In genomic region chr17:86798951-86799350, GRCm38 (mm10) we compare ENCODE assay signal across 18 mouse cellular contexts. TPM values are rescaled to one million over a fixed set of nuclear protein-coding genes. Genes with fewer than 3 reads are reported as not detected.
DNase-seq lines count a peak whose midpoint lies in the region; ATAC-seq and TF ChIP-seq lines count a peak whose summit lies in the region.
"Had no signal": no experiment of that assay in that cellular context is flagged by ENCODE, and none has a peak within 500 bp of the region (broad histone marks: within the 10 kb centered on the region; RNA-seq: fewer than 3 reads in every experiment).

No protein-coding gene starts in this region.

- H3K9ac ChIP-seq in kidney, embryonic 16.5 days (replicated peaks; ENCODE audit: low read length), result no peak overlapping the region
- no peak overlapping the region for H3K9ac ChIP-seq in stomach, embryonic 14.5 days (replicated peaks; ENCODE audit: low read depth, low read length)
- no peak overlapping the region for H3K9ac ChIP-seq in stomach, postnatal 0 days (ENCODE audit: low read length)
- H3K9ac ChIP-seq: embryonic facial prominence, embryonic 13.5 days; forebrain, embryonic 12.5 days; hindbrain, embryonic 13.5 days; limb, embryonic 13.5 days had no signal

- no peak for TF ChIP-seq CTCF in stomach, postnatal 0 days (IDR thresholded peaks at IDR 0.05; ENCODE audit: low read depth)

- no peak for ATAC-seq in kidney, embryonic 16.5 days (ENCODE audit: low FRiP score, low TSS enrichment)
- no peak for ATAC-seq in stomach, embryonic 14.5 days (ENCODE audit: insufficient number of reproducible peaks, insufficient read depth, low FRiP score, low read depth)
- ATAC-seq in stomach, postnatal 0 days (ENCODE audit: low FRiP score, low TSS enrichment), result no peak

- H3K4me1 ChIP-seq in kidney, embryonic 16.5 days (ENCODE audit: insufficient read depth, low read length), result peaks cover 30% of the 10 kb centered on the region
- peaks cover 22% of the 10 kb centered on the region for H3K4me1 ChIP-seq in stomach, embryonic 14.5 days (ENCODE audit: control insufficient read depth, insufficient read depth, low read length)
- no peaks in the 10 kb centered on the region for H3K4me1 ChIP-seq in stomach, postnatal 0 days (replicated peaks; ENCODE audit: control insufficient read depth, insufficient read depth)

- WGBS in kidney, embryonic 16.5 days, result 80% methylated on average over 11 of the region's 11 CpGs
- WGBS in stomach, embryonic 14.5 days, result 74% methylated on average over 11 of the region's 11 CpGs
- 76% methylated on average over 11 of the region's 11 CpGs for WGBS in stomach, postnatal 0 days

- H3K27ac ChIP-seq in kidney, embryonic 16.5 days (ENCODE audit: low read length), result peak overlapping the region; percentile 75; the same call in 1 of the 2 replicates
- peak overlapping the region; percentile 44; the same call in 1 of the 2 replicates for H3K27ac ChIP-seq in stomach, embryonic 14.5 days (ENCODE audit: low read length)
- H3K27ac ChIP-seq in stomach, postnatal 0 days (replicated peaks), result no peak overlapping the region
- H3K27ac ChIP-seq: forebrain, embryonic 12.5 days; hindbrain, embryonic 13.5 days; limb, embryonic 13.5 days; macrophage had no signal

- no peak overlapping the region for H3K4me3 ChIP-seq in kidney, embryonic 16.5 days (ENCODE audit: low read length)
- no peak overlapping the region for H3K4me3 ChIP-seq in stomach, embryonic 14.5 days (ENCODE audit: low read depth, low read length)
- H3K4me3 ChIP-seq in stomach, postnatal 0 days (ENCODE audit: low read depth, low read length), result no peak overlapping the region
- H3K4me3 ChIP-seq: embryonic facial prominence, embryonic 13.5 days; forebrain, embryonic 12.5 days; hindbrain, embryonic 13.5 days; limb, embryonic 13.5 days had no signal

- H3K9me3 ChIP-seq in kidney, embryonic 16.5 days (ENCODE audit: low read length), result no peaks in the 10 kb centered on the region
- H3K9me3 ChIP-seq in stomach, embryonic 14.5 days (ENCODE audit: control insufficient read depth, low read depth, low read length), result no peaks in the 10 kb centered on the region
- no peaks in the 10 kb centered on the region for H3K9me3 ChIP-seq in stomach, postnatal 0 days (ENCODE audit: control insufficient read depth, low read length)
- H3K9me3 ChIP-seq: embryonic facial prominence, embryonic 13.5 days; forebrain, embryonic 12.5 days; hindbrain, embryonic 13.5 days; limb, embryonic 13.5 days had no signal

- no peaks in the 10 kb centered on the region for H3K27me3 ChIP-seq in kidney, embryonic 16.5 days (ENCODE audit: insufficient read depth, low read length)
- H3K27me3 ChIP-seq in stomach, embryonic 14.5 days (ENCODE audit: control insufficient read depth, insufficient read depth, low read length), result no peaks in the 10 kb centered on the region
- no peaks in the 10 kb centered on the region for H3K27me3 ChIP-seq in stomach, postnatal 0 days (ENCODE audit: control insufficient read depth, insufficient read depth, low read length)
- H3K27me3 ChIP-seq: embryonic facial prominence, embryonic 13.5 days; forebrain, embryonic 12.5 days; hindbrain, embryonic 13.5 days; limb, embryonic 13.5 days had no signal

- H3K36me3 ChIP-seq in kidney, embryonic 16.5 days (ENCODE audit: insufficient read depth, low read length), result no peaks in the 10 kb centered on the region
- no peaks in the 10 kb centered on the region for H3K36me3 ChIP-seq in stomach, embryonic 14.5 days (ENCODE audit: control insufficient read depth, insufficient read depth, low read length)
- H3K36me3 ChIP-seq in stomach, postnatal 0 days (ENCODE audit: control insufficient read depth, insufficient read depth, low read length), result no peaks in the 10 kb centered on the region; the same call in 1 of the 2 replicates
- H3K36me3 ChIP-seq: embryonic facial prominence, embryonic 13.5 days; forebrain, embryonic 12.5 days; G1E; hindbrain, embryonic 13.5 days; limb, embryonic 13.5 days had no signal

- no peak overlapping the region for H3K4me2 ChIP-seq in kidney, embryonic 16.5 days (replicated peaks; ENCODE audit: low read depth, low read length)
- no peak overlapping the region for H3K4me2 ChIP-seq in stomach, embryonic 14.5 days (replicated peaks; ENCODE audit: low read depth, low read length)
- no peak overlapping the region for H3K4me2 ChIP-seq in stomach, postnatal 0 days (replicated peaks; ENCODE audit: low read depth)
- H3K4me2 ChIP-seq: embryonic facial prominence, embryonic 13.5 days; forebrain, embryonic 12.5 days; hindbrain, embryonic 13.5 days; limb, embryonic 13.5 days had no signal

- intact Hi-C loops in left cerebral cortex, postnatal 10 days (cut with DNase I), result loop anchor here (5.0 kb wide), 1 partner anchor 42 kb away; no protein-coding TSS in a partner anchor

- TF ChIP-seq EP300 in stomach, postnatal 0 days (optimal IDR thresholded peaks at IDR 0.05), result no peak

- peak; percentile 93 for DNase-seq in heart, adult 11 months
- DNase-seq in heart, adult 9 months (ENCODE audit: low spot score in 2 of 2), result no peak
- DNase-seq in kidney, postnatal 4 days, result no peak
- no peak for DNase-seq in stomach, postnatal 0 days (ENCODE audit: low spot score)
- no peak for DNase-seq in natural killer cell, adult 2 months (ENCODE audit: low spot score in 2 of 2)
- no peak for DNase-seq in left cerebral cortex, postnatal 10 days (ENCODE audit: extremely low spot score in 1 of 2, low spot score in 2 of 2)
- DNase-seq: cerebellum, adult 9-11 months; kidney, adult 18-20 months; layer of hippocampus, postnatal 36 days; thymus, postnatal 36 days had no signal

RNA-seq across cellular contexts. Expression of gene Epas1, which starts 45.5 kb away (rescaled TPM):
- polyA plus RNA-seq in kidney, embryonic 16.5 days (2015; fragmentation: Nextera tagmentation; extraction: Ambion mirVana), result 10.0 and 12.3 TPM in 2 replicates
- 8.4 and 9.5 TPM in 2 replicates for polyA plus RNA-seq in stomach, embryonic 14.5 days (2014; fragmentation: Nextera tagmentation; extraction: Ambion mirVana)
- 4.7 and 5.5 TPM in 2 replicates for polyA plus RNA-seq in stomach, postnatal 0 days (2015; fragmentation: Nextera tagmentation; extraction: Ambion mirVana)
- 10 to 100 TPM; 76.6 to 77.3 TPM for total RNA-seq in left cerebral cortex, postnatal 10 days (2021)
- polyA plus RNA-seq: G1E had no signal
